Mouse (Mus musculus) midbrain, embryonic 14.5 days (tissue): ENCODE data around the gene A530016L24Rik. TPM values are rescaled to one million over a fixed set of nuclear protein-coding genes. Genes with fewer than 3 reads are reported as not detected.

Source experiments
- ATAC-seq: fragments of 200-750 bp; cut with Nextera tagmentation; 2 replicates; pipeline ENCODE4 v1.8.0; 2017; ENCODE audit warnings: moderate number of reproducible peaks, moderate library complexity; ENCODE audit not compliant: low FRiP score, low TSS enrichment
- DNase-seq: peaks from one replicate; pipeline ENCODE4 v3.0.0-alpha.2; 2015
- H3K27ac ChIP-seq: fragments of 300-500 bp; sonication (generic); replicated peaks from 2 replicates; pipeline ENCODE4 v1.5.1; 2014; ENCODE audit warnings: mild to moderate bottlenecking, low read depth, low read length, moderate library complexity
- H3K27me3 ChIP-seq: fragments of 300-500 bp; sonication (generic); 2 replicates; pipeline ENCODE4 v1.6.1; 2014; ENCODE audit warnings: low read length, control low read depth, mixed read lengths; ENCODE audit not compliant: control insufficient read depth, insufficient read depth
- H3K36me3 ChIP-seq: fragments of 300-500 bp; sonication (generic); 2 replicates; pipeline ENCODE4 v1.6.1; 2014; ENCODE audit warnings: low read length, control low read depth; ENCODE audit not compliant: control insufficient read depth, insufficient read depth
- H3K4me1 ChIP-seq: fragments of 300-500 bp; sonication (generic); 2 replicates; pipeline ENCODE4 v1.6.1; 2014; ENCODE audit warnings: mild to moderate bottlenecking, antibody characterized with exemption, low read length, control low read depth; ENCODE audit not compliant: control insufficient read depth, insufficient read depth
- H3K4me2 ChIP-seq: fragments of 300-500 bp; sonication (generic); 2 replicates; pipeline ENCODE4 v1.6.1; 2014; ENCODE audit warnings: mild to moderate bottlenecking, low read length, moderate library complexity
- H3K4me3 ChIP-seq: fragments of 300-500 bp; sonication (generic); replicated peaks from 2 replicates; pipeline ENCODE4 v1.5.1; 2014; ENCODE audit warnings: low read depth, low read length
- H3K9ac ChIP-seq: fragments of 300-500 bp; sonication (generic); replicated peaks from 2 replicates; pipeline ENCODE4 v1.6.1; 2014; ENCODE audit warnings: mild to moderate bottlenecking, low read length, moderate library complexity
- H3K9me3 ChIP-seq: fragments of 300-500 bp; sonication (generic); 2 replicates; pipeline ENCODE4 v1.6.1; 2016; ENCODE audit warnings: low read length, control low read depth, mixed read lengths; ENCODE audit not compliant: control insufficient read depth
- WGBS: fragments of 180-500 bp; shearing (Covaris S2); extraction: QIAGEN DNeasy Blood & Tissue Kit; methylation state at CpG from one replicate; pipeline ENCODE4 v1.1.7; 2014; 5-methylcytosine and 5-hydroxymethylcytosine counted together
- polyA plus RNA-seq: library from polyadenylated mRNA; unstranded; fragments of >200 nt; fragmentation: Nextera tagmentation; extraction: Ambion mirVana; gene quantifications from 2 replicates; pipeline ENCODE4 v1.2.1, GENCODE M21; 2014

A530016L24Rik gene
- polyA plus RNA-seq: 0.12 TPM in 1 of 2 replicates, not detected in the other

- WGBS: 85% methylated on average over 8 of the region's 8 CpGs
- DNase-seq (no peak), ATAC-seq (no peak)
- Histone ChIP-seq H3K36me3 (no peaks in the 10 kb centered on the region), H3K9me3 (no peaks in the 10 kb centered on the region), H3K4me3 (no peak within 1 kb of the TSS), H3K27me3 (no peaks in the 10 kb centered on the region), H3K27ac (no peak within 1 kb of the TSS), H3K4me1 (no peaks in the 10 kb centered on the region; the same call in 1 of the 2 replicates), H3K4me2 (no peak within 1 kb of the TSS), H3K9ac (no peak within 1 kb of the TSS)
Observed at GRCm38 (mm10) chr12:112489134-112489533, at the start of gene A530016L24Rik. TSS of gene A530016L24Rik (plus strand) at chr12:112489448.

GRCm38 (mm10) chr12:112439993-112440392, 49.3 kb upstream of the A530016L24Rik start:
- no peak overlapping the region for H3K4me2 ChIP-seq
- no peaks in the 10 kb centered on the region for H3K27me3 ChIP-seq
- WGBS: 53% methylated on average over 1 of the region's 1 CpGs
- ATAC-seq (no peak), DNase-seq (no peak)
- no peak overlapping the region for H3K4me3 ChIP-seq
- H3K9ac ChIP-seq: no peak overlapping the region
- H3K4me1 ChIP-seq: peaks cover 8% of the 10 kb centered on the region
- no peaks in the 10 kb centered on the region for H3K36me3 ChIP-seq
- no peaks in the 10 kb centered on the region for H3K9me3 ChIP-seq
- no peak overlapping the region for H3K27ac ChIP-seq

GRCm38 (mm10) chr12:112449144-112449827, 40.0 kb upstream of the A530016L24Rik start:
- Histone ChIP-seq H3K27me3 (no peaks in the 10 kb centered on the region), H3K4me2 (no peak overlapping the region), H3K36me3 (no peaks in the 10 kb centered on the region), H3K27ac (peak overlapping the region; percentile 49), H3K9ac (no peak overlapping the region), H3K4me3 (no peak overlapping the region), H3K4me1 (peaks cover 20% of the 10 kb centered on the region), H3K9me3 (0 out of 2 replicates have a peak, but pooled peaks cover 6% of the 10 kb centered on the region)
- 62% methylated on average over 18 of the region's 18 CpGs for WGBS
- no peak for DNase-seq
- no peak for ATAC-seq

- Histone ChIP-seq H3K4me3 (no peak overlapping the region), H3K36me3 (no peaks in the 10 kb centered on the region), H3K9ac (no peak overlapping the region), H3K27ac (peak overlapping the region; percentile 49; the same call in 1 of the 2 replicates), H3K4me1 (peaks cover 20% of the 10 kb centered on the region), H3K9me3 (0 out of 2 replicates have a peak, but pooled peaks cover 6% of the 10 kb centered on the region), H3K4me2 (no peak overlapping the region), H3K27me3 (no peaks in the 10 kb centered on the region)
- ATAC-seq (no peak), DNase-seq (no peak)
- WGBS: 62% methylated on average over 8 of the region's 8 CpGs
Observed at GRCm38 (mm10) chr12:112449828-112450180, 39.4 kb upstream of the A530016L24Rik start.

- no peak overlapping the region for H3K9ac ChIP-seq
- H3K4me3 ChIP-seq: no peak overlapping the region
- DNase-seq: peak; percentile 82
- no peaks in the 10 kb centered on the region for H3K36me3 ChIP-seq
- 20% methylated on average over 6 of the region's 6 CpGs for WGBS
- H3K4me1 ChIP-seq: peaks cover 20% of the 10 kb centered on the region
- no peak overlapping the region for H3K27ac ChIP-seq
- H3K4me2 ChIP-seq: no peak overlapping the region
- 0 out of 2 replicates have a peak, but pooled peaks cover 6% of the 10 kb centered on the region for H3K9me3 ChIP-seq
- peak; percentile 27; the same call in 1 of the 2 replicates for ATAC-seq
- no peaks in the 10 kb centered on the region for H3K27me3 ChIP-seq
Observed at GRCm38 (mm10) chr12:112450883-112451282, 38.4 kb upstream of the A530016L24Rik start.

- 83% methylated on average over 1 of the region's 1 CpGs for WGBS
- H3K4me3 ChIP-seq: no peak overlapping the region
- H3K27ac ChIP-seq: no peak overlapping the region
- no peaks in the 10 kb centered on the region for H3K27me3 ChIP-seq
- peaks cover 20% of the 10 kb centered on the region for H3K4me1 ChIP-seq
- DNase-seq: peak; percentile 54
- 0 out of 2 replicates have a peak, but pooled peaks cover 6% of the 10 kb centered on the region for H3K9me3 ChIP-seq
- peak; percentile 43; the same call in 1 of the 2 replicates for ATAC-seq
- no peak overlapping the region for H3K4me2 ChIP-seq
- no peaks in the 10 kb centered on the region for H3K36me3 ChIP-seq
- H3K9ac ChIP-seq: no peak overlapping the region
Observed at GRCm38 (mm10) chr12:112451381-112451780, 37.9 kb upstream of the A530016L24Rik start.

GRCm38 (mm10) chr12:112451826-112452225, 37.4 kb upstream of the A530016L24Rik start:
- no peak for ATAC-seq

GRCm38 (mm10) chr12:112456144-112456713, 33.0 kb upstream of the A530016L24Rik start:
- Histone ChIP-seq H3K27me3 (no peaks in the 10 kb centered on the region), H3K36me3 (no peaks in the 10 kb centered on the region), H3K9me3 (no peaks in the 10 kb centered on the region), H3K4me2 (no peak overlapping the region), H3K4me1 (peaks cover 14% of the 10 kb centered on the region), H3K27ac (no peak overlapping the region), H3K4me3 (no peak overlapping the region), H3K9ac (no peak overlapping the region)
- no peak for DNase-seq
- no peak for ATAC-seq
- WGBS: 80% methylated on average over 6 of the region's 6 CpGs

More at GRCm38 (mm10) chr12:112451826-112452225, 37.4 kb upstream of the A530016L24Rik start:
- no peaks in the 10 kb centered on the region for H3K27me3 ChIP-seq
- H3K9ac ChIP-seq: no peak overlapping the region
- H3K27ac ChIP-seq: 0 out of 2 replicates have a peak overlapping the region, but pooled peaks have one; percentile 22
- H3K9me3 ChIP-seq: 0 out of 2 replicates have a peak, but pooled peaks cover 2% of the 10 kb centered on the region
- H3K36me3 ChIP-seq: no peaks in the 10 kb centered on the region
- H3K4me1 ChIP-seq: peaks cover 20% of the 10 kb centered on the region
- WGBS: 61% methylated on average over 9 of the region's 9 CpGs
- no peak overlapping the region for H3K4me3 ChIP-seq
- H3K4me2 ChIP-seq: no peak overlapping the region
- peak; percentile 52 for DNase-seq
